Mouse (Mus musculus): ENCODE measurements at regions not wholly inside any gene's neighbourhood (a gene's known extent, or its start where the extent isn't known, plus 50 kb on each side); places are given as distances from the start of the nearest gene placed in this dataset.
"Not testable (repeated sequence)": the region's sequence is repeated elsewhere in the genome, so short reads cannot be mapped to it uniquely, and the experiment has no call there.

DNA sequence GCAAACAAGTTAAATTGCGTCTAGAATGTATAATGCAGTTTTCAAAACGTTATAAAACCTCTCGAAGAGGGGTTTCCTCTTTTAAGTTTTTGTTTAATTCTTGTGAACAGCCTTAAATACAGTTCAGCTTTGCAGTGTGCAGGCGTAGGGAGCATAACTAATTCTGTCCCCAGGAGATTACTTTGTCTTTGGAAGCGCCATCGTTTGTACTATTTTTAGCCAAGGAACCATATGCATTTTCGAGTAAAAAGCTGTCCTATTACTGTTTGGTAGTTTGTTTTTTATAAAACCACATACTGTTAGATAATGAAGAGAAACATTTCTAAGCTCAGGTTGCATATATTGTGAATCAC lies 150.5 kb downstream of the Kcnrg start:
- DNase-seq: no peak

DNA sequence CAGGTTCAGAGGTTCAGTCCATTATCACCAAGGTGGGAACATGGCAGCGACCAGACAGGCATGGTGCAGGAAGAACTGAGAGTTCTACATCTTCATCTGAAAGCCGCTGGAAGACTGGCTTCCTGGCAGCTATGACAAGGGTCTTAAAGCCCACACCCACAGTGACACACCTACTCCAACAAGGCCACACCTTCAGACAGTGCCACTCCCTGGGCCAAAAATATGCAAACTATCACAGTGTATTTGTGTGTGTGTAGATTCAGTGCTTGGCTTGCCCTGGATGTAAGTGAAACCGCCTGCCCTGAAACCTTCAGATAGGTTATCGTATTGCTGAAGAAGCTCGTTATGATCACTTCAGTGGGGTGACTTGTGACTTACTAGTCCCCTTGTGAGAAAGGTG lies 151.3 kb downstream of the Kcnrg start:
- no peak for DNase-seq

DNA sequence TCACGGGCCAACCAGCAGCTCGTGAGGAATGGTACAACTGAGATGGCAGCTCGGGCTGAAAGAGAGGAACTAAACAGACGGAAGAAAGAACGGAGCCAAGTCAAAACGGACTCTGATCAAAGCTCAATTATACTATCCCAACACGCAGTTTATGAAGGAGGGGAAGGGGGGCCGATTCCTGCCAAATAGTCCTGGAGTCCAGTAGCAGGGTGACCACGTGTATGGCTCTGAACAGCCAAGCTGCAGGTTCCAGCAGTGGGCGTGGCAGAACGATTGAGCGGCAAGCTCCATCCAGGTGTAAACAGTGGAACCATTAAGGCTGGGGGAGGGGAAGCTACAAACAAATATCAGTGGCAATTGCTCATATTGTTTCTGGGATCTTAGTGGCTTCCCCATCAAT lies 152.9 kb downstream of the Kcnrg start:
- not testable (repeated sequence) for DNase-seq

DNA sequence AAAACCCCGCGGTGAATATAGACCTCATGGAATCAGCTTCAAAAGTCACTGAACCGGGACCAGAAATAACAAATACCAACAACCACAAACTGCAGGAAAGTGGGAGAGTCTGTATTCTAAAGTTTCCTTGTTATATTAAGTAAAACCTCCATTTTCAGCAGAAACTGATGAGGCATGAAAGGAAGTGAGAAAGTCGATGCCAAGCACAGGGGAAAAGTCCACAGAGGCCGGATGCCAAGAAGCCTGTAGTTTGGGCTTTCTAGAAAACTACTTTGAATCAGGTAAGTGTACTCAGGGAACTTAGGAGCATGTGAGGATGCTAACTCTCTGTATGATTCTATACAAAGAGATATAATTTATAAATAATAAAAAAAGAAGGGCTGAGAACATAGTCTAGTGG lies 154.8 kb downstream of the Kcnrg start:
- no peak for DNase-seq

DNA sequence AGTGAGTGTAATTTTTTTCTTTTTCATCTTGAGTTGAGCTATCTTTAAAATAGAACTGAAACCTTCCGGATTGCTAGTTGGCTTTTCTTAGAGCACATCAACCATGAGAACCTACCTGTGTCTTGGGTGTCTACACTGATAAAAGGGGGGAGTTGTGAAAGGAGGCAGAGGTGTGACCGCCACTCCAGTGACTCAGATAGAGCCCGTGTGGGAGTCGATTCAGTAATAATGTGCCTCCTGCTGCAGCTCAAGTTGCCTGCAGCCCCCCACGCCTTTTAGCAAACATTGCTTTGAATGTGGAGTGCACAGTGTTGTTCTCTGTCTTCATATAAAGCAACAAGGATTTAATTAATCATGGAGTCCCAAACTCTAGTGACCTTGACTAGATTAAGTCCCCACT lies 162.6 kb downstream of the Kcnrg start:
- no peak for DNase-seq

DNA sequence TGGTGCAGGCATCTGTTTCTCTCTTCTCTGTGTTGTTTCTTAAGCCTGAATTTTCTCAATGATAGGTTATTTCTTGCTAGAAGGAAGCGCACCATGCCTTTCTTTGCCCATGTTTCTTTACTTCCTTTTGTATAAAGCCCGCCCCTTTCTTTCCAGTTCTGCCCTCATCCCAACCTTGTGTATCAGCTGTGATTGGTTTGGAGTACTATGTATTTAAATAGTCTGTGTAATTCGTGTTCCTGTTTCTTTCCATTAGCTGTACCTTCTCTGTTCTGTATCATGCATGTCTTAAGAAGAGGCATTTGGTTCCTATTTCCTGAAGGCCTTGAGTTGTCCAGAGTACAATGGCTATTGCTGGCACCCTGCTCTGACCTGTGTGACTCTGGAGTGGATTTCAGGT lies 166.9 kb downstream of the Kcnrg start:
- DNase-seq: no peak

DNA sequence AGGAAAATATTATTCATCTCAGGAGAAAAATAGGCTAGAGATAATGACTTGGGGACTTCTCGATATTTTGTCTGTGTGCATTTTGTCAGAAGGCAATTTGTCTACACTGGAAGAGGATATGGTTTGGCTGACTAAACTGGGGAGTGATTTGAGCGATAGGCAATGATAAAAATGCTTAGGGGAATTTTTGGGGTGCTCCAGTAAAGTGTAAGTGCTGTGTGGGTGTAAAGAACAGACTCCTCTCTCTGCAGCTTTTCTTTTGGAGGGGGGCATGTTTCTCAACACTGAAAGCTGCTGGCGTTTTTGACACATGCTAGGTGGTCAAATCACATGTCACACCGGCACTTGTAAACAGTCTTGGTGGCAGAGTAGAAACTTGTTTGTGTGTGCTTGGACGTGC lies 171.4 kb downstream of the Kcnrg start:
- DNase-seq: no peak

DNA sequence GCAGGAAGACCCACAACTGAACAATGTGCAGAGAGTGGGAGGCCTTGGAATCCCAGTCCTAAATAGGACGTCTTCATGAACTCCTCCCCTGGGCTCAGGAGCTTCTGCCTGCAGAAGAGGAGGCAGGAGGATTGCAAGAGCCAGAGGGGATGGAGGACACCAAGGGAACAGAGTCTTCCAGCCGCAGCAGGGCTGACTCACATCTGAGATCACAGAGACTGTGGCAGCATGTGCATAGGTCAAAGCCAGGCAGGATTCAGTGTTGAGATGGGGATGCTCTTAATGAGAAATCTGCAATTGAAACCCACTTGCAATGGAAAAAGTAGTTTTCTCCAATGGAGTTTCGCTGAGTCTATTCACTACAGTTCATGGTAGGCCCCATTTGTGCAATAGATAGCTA lies 175.9 kb downstream of the Kcnrg start:
- no peak for DNase-seq

DNA sequence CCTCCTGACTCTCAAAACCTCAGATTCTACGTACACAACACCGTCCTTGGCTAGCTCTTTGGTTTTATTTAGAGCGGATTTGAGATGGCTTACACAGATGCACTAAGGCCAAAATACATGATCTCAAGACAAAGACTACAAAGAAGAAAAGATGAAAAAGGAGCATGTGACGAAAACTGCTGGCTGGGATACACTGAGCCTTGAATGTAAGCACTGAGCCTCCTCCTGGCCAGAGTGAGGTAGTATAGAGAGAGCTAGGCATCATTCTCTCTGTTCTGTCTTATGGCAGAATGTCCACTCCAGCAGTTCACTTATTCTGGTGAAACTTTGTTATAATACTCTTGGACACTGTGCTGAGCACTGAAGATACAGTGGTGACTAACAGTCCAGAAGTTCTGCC lies 177.4 kb downstream of the Kcnrg start:
- no peak for DNase-seq

DNA sequence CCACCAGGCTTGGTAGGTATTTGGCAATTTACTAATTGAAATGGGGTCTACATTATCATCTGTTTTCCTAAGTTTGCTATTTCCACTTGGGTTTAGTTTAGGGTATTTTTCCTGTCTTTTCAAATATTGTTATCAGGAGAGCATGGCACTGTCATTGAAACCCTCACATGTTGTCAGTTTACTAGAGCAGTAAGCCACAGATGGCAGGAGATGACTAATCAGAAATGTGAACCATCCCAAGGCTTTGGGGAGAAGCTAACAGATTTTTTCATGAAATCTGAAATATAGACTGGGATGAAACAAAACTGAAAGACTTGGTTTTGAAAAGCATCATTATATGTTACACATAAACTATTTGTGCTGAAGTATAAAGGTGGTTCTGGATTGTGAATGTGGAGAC lies 178.8 kb downstream of the Kcnrg start:
- DNase-seq: no peak

DNA sequence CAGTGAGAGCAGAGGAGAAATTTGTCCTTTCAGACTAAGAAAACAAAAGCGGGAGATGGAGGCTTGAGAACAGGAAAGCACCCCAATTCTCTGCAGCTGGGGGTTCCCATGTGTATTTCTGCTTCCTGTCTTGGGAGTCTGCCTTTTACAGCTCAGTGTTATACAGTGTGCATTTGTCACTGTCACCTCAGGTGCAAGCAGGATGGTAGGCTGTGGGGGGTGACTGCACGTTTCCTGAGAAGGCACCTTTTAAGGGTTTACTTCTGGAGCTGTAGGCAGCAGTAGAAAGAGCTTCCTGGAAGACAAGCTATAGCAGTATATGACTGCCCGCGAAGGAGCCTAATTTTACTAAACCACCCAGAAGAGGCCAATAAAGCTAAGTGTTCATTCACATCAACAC lies 180.5 kb downstream of the Kcnrg start:
- DNase-seq: no peak

DNA sequence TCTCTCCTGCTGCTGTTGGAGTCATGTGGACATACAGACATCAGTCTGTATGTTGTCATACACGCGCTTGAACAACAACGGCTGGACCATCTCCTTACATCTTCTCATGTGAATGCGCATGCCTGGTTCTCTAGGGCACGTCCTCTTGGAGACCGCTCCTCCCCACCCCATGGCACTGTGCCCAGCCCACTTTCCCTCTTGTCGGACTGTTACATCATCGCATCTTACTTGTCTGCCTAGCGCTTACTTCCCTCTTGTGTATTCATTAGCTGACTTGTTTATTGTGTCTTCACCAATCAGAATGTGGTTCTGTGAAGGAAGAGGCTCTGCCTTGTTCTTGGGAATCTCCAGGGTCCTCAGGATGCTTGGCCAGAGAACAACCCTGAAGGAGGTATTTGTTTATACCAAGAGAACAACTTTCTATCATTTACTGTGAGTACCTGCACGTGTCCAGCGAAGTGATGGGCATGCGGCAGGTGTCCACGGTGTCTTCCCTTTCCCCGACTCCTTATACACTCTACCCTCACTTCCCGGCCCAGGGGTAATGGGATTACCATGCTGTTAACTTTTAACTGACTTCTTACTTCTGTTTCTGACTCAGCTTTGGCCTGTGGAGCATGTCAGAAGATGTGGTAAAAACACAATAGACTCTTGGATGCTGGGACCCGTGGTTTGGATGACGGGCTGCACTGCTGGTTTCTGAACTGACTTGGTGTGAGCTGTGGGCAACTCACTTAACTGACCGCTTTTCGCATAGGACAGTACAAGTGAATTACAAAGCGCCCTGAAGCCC lies 181.9 kb downstream of the Kcnrg start:
- DNase-seq: no peak

DNA sequence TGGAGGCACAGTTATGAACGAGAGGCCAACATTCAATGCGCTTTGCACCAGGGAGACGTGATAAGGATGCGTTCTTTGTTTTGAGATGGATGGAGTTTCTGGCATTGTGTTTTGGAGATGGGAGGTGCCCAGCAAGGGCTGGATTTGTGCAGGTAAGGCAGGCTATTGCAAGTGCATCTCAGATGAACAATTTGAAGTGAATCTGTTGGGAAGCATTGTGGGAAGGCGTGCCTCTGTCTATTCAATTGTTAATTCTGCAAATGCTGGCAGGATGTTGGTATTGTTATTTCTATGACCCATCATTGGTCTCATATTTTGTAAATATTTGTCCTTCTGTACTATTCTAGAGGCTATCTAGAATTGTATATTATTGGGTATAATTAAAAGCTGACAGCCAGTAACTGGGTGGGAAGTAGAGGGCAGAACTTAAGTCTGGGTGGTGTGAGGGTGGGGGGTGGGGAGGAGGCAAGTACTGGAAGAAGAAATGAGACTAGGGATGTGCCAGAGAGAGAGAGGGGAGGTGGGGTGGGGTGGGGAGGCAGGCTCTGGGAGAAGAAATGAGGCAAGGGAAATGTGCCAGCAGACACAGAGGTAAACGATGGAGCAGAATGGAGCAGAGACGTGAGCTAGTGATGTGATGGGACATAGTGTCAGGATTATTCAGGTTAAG lies 188.9 kb downstream of the Kcnrg start:
- DNase-seq: no peak

DNA sequence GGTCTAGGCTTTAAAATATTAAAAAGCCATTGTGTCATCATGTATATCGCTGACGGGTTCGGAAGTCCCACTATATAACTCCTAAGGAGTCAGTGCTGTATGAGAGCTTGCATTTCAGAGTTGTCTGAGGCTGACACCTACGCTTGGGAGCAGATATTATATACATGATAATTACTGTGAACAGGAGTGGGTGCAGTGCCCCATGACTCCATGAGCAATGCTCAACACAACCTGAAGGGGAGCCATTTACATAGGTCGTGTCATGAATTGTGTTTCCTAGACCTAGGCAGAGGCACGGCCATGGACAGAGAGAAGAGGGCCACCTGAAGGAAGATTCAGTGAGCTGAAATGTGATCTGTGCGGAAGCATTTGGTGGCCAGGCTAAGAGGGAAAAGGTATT lies 189.4 kb downstream of the Kcnrg start:
- no peak for DNase-seq

DNA sequence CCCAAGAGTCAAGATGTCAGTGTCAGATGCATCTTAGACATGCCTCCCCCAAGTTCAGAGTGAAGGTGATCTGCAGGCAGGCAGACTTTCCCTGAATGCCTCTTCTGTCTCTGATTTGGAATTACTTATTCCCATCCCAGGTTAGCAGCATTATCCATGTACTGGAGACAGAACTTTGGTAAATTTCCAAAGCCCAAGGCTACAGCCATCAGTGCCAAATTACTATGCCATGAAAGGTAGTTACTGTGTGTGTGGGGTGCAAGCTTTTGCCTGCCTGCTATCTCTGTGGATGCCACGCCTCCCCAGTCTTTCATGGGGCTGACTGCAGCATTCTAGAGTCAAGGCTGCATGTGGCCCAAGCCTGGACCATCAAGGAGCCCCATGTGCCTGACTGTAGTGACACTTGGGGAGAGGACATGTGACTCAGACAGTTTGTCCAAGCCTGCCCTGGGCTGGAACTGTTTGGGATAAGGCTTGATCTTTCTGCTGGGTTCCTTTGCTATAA lies 196.2 kb downstream of the Kcnrg start:
- no peak for DNase-seq

DNA sequence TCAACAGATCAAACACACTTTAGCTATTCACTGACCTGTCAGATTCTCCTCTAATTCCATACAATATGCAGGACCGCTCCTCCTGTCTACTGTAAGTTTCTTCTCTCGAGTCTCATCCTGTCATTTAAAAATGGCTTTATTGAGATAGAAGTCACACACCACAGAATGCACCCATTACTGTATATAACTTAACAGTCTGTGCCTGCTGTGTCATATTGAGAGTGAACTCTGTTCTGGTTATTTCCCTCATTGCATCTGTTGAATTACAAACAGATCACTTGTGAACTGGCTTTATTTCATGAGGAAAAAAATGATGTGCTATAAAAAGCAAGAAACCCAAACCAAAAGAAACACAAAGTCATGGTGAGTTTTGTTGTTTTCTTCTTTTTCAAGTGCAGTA lies 198.2 kb downstream of the Kcnrg start:
- no peak for DNase-seq

DNA sequence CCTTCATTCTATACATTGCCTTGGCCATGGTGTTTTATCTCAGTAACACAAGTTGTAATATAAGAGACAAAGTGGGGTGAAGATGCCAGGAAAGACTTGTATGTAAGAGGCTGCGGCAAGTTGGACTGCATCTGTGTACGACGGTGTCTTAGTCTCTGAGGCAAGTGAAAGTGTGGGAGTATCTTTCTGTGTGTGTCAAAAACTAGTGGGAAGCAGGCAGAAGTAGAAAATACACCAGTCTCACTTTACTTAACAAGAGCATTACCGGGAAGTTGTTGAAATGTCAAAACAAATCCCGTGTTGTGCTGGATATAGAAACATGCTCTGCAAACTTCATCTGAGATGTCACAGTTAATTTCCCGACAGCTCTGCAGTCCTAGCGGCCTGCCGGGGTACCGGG lies 200.9 kb downstream of the Kcnrg start:
- no peak for DNase-seq

DNA sequence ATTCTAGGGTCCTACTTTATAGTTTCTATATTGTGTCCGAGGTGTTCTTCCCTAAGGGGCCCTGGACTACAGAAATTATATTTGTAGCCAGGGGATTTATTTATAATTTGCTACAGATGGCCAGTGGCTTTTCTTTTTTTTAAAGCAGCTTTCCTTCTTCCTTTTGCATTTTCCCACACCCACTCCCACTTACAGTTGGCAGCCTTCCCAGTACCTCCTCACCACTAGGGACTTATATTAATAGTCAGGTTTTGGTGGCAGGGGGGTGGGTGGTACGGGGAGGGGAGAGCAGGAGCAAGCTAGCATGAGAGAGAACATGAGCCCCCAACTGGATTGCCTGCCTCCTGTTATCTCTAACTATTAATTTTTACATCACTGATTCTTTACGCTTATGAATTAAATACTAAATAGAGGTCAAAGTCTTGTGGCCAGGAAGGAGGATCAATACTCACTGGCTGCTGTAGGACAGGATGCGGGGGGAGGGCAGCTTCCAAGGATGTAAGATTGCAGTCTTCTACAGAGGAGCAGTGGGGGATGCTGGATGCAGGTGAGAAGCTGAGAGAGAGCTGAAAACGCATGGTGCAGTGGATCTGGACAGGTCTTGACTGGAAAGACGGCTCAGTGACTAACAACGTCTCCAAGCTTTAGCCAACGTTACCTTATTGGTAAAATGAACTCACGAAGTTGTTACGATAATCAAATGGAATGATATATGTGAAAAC lies 202.6 kb downstream of the Kcnrg start:
- DNase-seq: no peak

DNA sequence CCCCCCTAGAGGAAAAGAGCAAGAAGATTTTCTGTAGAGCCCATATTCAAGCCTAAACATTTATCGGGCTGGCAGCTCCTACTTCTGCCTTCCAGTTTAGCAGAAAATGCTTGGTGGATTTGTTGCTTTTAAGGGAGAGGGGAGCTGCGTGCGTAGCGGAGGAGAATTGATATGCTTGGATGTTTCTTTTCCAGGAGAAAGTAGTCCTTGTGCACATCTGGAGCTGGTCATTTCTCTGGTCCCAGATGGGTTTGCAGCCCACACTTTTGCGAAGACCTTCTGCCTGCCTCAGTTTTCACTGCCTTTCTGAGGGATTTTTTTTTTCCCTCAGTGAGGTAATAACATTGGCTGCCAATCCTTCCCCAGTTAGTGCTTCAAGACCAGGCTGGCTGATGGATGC lies 203.6 kb downstream of the Kcnrg start:
- DNase-seq: no peak

DNA sequence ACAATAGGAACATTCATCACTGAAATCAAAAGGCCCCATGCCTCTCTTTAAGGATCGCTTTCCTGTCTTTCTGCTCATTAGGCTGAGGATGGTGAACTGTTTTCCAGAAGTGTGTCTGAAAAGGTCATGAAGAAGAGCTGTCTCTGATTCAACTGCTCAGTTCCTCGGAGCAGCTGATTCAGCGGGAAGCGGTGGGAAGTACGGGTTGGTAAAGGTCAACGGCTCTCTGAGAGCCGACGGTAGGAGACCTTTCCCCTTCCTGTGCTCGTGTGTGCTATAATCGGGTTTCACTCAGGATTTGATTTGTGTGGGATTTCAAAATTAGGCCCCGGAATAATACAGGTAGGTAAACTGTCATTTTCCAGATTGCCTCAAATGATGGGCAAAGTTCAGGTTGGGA lies 210.5 kb downstream of the Kcnrg start:
- DNase-seq: no peak

DNA sequence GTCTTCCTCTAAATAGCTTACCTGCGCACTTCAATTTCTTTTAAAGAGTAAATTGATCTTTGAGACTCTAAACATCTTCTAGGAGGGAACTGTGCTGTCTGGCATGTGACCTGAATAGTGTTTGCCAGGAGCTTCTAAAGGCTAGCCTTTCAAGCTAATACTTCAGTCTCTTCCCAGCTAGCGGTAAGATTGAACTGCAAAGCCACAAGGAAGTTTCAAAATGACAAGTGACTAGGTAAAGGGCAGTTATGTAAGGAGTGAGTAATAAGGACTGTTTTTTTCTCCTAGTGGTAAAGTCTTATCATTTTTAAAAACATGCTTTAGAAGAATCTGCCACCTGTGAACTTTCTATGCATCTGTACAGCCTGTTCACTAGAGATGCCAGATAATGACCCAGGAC lies 211.1 kb downstream of the Kcnrg start:
- no peak for DNase-seq

DNA sequence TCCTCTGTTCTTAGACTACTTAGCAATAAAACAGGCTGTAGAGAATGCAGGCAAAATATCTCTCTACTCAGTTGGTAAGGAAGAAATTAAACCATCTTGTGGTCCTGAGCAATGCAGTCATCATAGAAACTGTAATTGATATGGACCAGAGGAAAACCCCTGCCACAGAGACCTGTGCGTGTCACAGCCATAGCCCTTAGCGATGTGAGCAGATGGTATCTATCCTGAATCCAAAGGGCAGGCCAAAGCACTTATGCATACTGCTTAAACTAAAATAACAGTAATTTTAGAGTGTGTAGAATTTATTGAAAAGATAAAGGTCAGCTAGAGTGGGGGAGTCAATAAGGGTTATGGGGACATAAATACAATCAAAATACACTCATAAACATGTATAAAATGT lies 212.0 kb downstream of the Kcnrg start:
- DNase-seq: no peak

DNA sequence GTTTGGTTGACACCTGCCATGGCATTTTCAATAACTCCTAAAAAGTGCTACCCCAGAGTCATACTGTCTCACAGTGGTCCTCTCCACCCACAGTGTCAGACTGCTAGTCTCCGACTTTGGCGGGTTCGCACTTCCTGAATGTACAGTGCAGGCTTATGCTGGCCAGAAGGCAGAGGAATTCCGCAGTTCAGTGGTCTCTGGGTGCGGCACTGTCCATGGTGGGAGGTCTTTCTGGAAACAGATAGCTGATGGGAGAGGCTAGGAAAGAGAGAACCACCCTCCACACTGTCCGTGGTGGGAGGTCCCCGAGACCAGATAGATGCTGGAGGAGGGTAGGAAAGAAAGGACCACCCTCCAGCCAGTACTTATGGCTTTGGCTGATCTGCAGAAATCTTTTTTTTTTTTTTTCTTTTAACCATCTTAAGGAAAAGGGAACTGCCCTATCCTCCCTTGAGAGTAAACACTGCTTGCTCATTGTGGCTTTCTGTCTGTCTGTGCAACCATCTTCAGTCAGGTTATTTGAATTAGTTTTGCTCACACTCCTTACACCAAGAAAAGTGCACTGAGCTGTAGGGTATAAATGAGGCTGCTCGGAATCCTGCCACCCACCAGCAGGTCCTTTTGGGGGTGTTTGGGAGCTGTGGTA lies 227.2 kb downstream of the Kcnrg start:
- no peak for DNase-seq

DNA sequence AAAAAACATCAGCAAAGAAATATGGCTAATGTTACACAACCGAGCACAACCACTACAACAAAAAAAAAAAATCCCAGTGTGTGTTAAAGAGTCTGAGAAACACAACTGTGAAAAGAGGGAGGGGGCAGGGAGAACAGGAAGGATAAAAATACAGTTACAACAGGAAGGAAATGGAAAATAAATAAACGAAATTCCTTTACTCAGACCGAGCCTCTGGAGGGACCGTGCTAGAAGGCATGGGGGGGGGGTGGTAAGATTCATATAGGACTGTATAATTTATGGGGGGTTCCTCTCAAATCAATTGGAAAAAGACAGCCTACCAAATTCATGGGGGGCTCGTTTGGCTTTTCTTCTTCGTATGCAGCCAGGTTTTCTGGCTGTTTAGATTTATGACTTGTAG lies 228.5 kb downstream of the Kcnrg start:
- DNase-seq: no peak
